Mouse (Mus musculus): ENCODE data around the gene Crebrf. TPM values are rescaled to one million over a fixed set of nuclear protein-coding genes. Genes with fewer than 3 reads are reported as not detected.

Crebrf gene
- polyA plus RNA-seq, 1 experiment from 2014 or later = 5.4 TPM

DNA sequence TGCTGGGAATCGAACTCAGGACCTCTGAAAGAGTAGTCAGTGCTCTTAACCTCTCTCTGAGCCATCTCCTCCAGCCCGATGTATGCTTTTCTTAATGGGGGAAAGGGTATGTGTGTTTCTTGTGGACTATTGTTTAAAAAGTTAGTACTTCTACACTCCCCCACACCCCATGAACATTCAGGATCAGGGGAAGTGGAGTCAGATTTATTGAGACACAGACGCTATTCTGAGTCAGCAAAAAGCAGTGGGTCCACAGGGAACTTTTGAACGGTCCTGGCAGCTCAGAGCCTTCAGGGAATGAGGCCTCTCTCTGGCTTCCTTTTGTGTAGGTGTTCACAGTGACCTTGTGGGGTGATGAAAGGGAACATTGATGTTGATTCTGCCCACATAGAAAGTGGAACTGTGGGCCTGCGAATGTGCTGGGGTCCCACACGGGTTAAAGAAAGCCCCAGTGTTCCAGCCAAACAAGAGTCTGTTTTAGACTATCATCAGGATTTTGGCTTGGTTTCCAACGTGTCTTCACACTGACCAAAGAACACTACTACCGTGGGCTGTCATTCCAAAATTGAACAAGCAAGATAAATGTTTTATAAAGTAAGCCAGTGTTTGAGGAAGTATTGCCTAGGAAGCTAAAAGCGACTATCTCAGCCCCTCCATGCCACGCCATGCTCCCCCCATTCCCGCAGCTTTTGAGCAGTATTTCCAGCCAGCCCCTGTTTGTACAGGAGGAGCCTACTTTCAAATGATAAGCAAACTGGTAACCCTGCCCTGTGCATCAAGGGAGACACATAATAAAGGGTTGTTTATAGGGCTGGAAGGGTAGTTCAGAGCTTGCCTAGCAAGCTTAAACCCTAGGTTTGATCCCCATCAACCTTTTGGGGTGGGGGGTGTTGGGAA, 9.7 kb upstream of the Crebrf start:
- Histone ChIP-seq H3K4me2 (no peak overlapping the region), H3K27me3 (replicated peaks) (no peaks in the 10 kb centered on the region), H3K9ac (no peak overlapping the region), H3K4me3 (no peak overlapping the region), H3K36me3 (peaks cover 7% of the 10 kb centered on the region), H3K9me3 (replicated peaks) (0 out of 2 replicates have a peak, but pooled peaks cover 2% of the 10 kb centered on the region), H3K4me1 (replicated peaks) (peaks cover 67% of the 10 kb centered on the region), H3K27ac (ENCODE audit: poor library complexity, severe bottlenecking) (peak overlapping the region; percentile 31)
- 53% methylated on average over 11 of the region's 11 CpGs for WGBS
- no peak for ATAC-seq (ENCODE audit: insufficient number of reproducible peaks, low FRiP score)

GRCm38 (mm10) chr17:26707066-26707465, 8.4 kb upstream of the Crebrf start:
- ATAC-seq (ENCODE audit: insufficient number of reproducible peaks, low FRiP score) = no peak

DNA sequence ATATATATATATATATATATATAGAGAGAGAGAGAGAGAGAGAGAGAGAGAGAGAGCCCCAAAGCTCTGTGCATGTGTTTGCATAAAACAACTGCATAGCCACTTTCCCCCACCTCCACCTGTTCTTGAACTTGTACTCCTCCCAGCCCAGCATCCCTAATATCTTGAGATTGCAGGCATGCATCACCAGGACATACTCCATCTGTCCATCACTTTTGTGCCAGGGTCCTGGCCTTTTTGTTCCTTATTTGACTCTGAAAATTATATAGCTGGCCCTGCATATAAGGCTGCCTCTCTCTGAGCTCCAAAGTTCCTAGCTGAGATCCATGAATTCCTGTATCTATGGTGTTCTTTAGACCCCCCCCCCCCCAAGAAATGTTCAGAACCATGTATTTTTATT, 7.0 kb upstream of the Crebrf start:
- H3K4me1 ChIP-seq (replicated peaks) = peaks cover 46% of the 10 kb centered on the region
- no peaks in the 10 kb centered on the region for H3K27me3 ChIP-seq (replicated peaks)
- H3K36me3 ChIP-seq = peaks cover 7% of the 10 kb centered on the region
- H3K9ac ChIP-seq = no peak overlapping the region
- no peak overlapping the region for H3K4me3 ChIP-seq
- H3K9me3 ChIP-seq (replicated peaks) = 0 out of 2 replicates have a peak, but pooled peaks cover 2% of the 10 kb centered on the region
- no peak for ATAC-seq (ENCODE audit: insufficient number of reproducible peaks, low FRiP score)
- no peak overlapping the region for H3K27ac ChIP-seq (ENCODE audit: poor library complexity, severe bottlenecking)
- H3K4me2 ChIP-seq = no peak overlapping the region

More at GRCm38 (mm10) chr17:26707066-26707465, 8.4 kb upstream of the Crebrf start:
- H3K27me3 ChIP-seq (replicated peaks) = no peaks in the 10 kb centered on the region
- no peak overlapping the region for H3K9ac ChIP-seq
- no peak overlapping the region for H3K4me3 ChIP-seq
- peaks cover 58% of the 10 kb centered on the region for H3K4me1 ChIP-seq (replicated peaks)
- no peak overlapping the region for H3K4me2 ChIP-seq
- no peak overlapping the region for H3K27ac ChIP-seq (ENCODE audit: poor library complexity, severe bottlenecking)
- 0 out of 2 replicates have a peak, but pooled peaks cover 2% of the 10 kb centered on the region for H3K9me3 ChIP-seq (replicated peaks)
- peaks cover 7% of the 10 kb centered on the region for H3K36me3 ChIP-seq
- 51% methylated on average over 7 of the region's 7 CpGs for WGBS

- Histone ChIP-seq H3K27me3 (replicated peaks) (no peaks in the 10 kb centered on the region), H3K9me3 (replicated peaks) (0 out of 2 replicates have a peak, but pooled peaks cover 2% of the 10 kb centered on the region), H3K4me3 (no peak overlapping the region), H3K36me3 (peaks cover 6% of the 10 kb centered on the region), H3K4me2 (no peak overlapping the region), H3K27ac (ENCODE audit: poor library complexity, severe bottlenecking) (peak overlapping the region; percentile 70; the same call in 1 of the 2 replicates), H3K9ac (no peak overlapping the region; the same call in 1 of the 2 replicates), H3K4me1 (replicated peaks) (peaks cover 46% of the 10 kb centered on the region)
- ATAC-seq (ENCODE audit: insufficient number of reproducible peaks, low FRiP score) = no peak
- 53% methylated on average over 9 of the region's 9 CpGs for WGBS
Measured at GRCm38 (mm10) chr17:26708993-26709590, 6.4 kb upstream of the Crebrf start.

DNA sequence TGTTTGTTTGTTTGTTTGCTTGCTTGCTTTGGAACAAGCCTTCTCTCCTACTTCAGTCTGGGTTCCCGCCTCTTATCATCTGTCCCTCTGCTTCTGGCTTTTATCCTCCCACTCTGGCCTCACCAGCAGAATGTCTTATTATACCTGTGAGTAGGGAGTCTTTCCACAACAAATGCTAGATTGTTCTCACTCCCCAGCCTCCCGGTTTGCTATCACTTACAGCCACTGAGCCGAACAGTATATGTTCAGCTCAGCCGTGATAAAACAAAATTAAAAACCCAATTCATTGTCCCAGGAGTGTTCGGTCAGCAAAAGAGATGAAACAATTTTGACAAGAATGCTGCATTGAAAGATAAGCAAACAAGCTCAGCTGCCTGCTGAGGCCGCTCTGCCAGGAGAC, 5.4 kb upstream of the Crebrf start:
- peak overlapping the region; percentile 65; the same call in 1 of the 2 replicates for H3K27ac ChIP-seq (ENCODE audit: poor library complexity, severe bottlenecking)
- peak overlapping the region; percentile 24; the same call in 1 of the 2 replicates for H3K9ac ChIP-seq
- H3K27me3 ChIP-seq (replicated peaks) = no peaks in the 10 kb centered on the region
- H3K4me3 ChIP-seq = no peak overlapping the region
- peak overlapping the region; percentile 31 for H3K4me2 ChIP-seq
- H3K4me1 ChIP-seq (replicated peaks) = peaks cover 52% of the 10 kb centered on the region
- WGBS = 18% methylated on average over 6 of the region's 6 CpGs
- no peaks in the 10 kb centered on the region for H3K9me3 ChIP-seq (replicated peaks)
- no peak for ATAC-seq (ENCODE audit: insufficient number of reproducible peaks, low FRiP score)
- no peaks in the 10 kb centered on the region for H3K36me3 ChIP-seq

GRCm38 (mm10) chr17:26715916-26716717, 667 bp downstream of the Crebrf start:
- Histone ChIP-seq H3K27me3 (replicated peaks) (no peaks in the 10 kb centered on the region), H3K4me3 (peak overlapping the region; percentile 96), H3K4me2 (peak overlapping the region; percentile 74), H3K9me3 (replicated peaks) (no peaks in the 10 kb centered on the region), H3K9ac (peak overlapping the region; percentile 79), H3K4me1 (replicated peaks) (peaks cover 10% of the 10 kb centered on the region), H3K27ac (ENCODE audit: poor library complexity, severe bottlenecking) (peak overlapping the region; percentile 88), H3K36me3 (no peaks in the 10 kb centered on the region)
- peak; percentile 97 for ATAC-seq (ENCODE audit: insufficient number of reproducible peaks, low FRiP score)
- under 1% methylated on average over 74 of the region's 75 CpGs for WGBS

GRCm38 (mm10) chr17:26717868-26718267, 2.4 kb downstream of the Crebrf start:
- no peak overlapping the region for H3K4me2 ChIP-seq
- H3K9ac ChIP-seq = no peak overlapping the region
- ATAC-seq (ENCODE audit: insufficient number of reproducible peaks, low FRiP score) = no peak
- no peak overlapping the region for H3K4me3 ChIP-seq
- WGBS = 65% methylated on average over 2 of the region's 2 CpGs
- H3K4me1 ChIP-seq (replicated peaks) = peaks cover 9% of the 10 kb centered on the region
- no peaks in the 10 kb centered on the region for H3K9me3 ChIP-seq (replicated peaks)
- H3K27ac ChIP-seq (ENCODE audit: poor library complexity, severe bottlenecking) = no peak overlapping the region
- H3K27me3 ChIP-seq (replicated peaks) = no peaks in the 10 kb centered on the region
- H3K36me3 ChIP-seq = no peaks in the 10 kb centered on the region

GRCm38 (mm10) chr17:26719405-26719804, 4.0 kb downstream of the Crebrf start:
- Histone ChIP-seq H3K4me2 (no peak overlapping the region), H3K9me3 (replicated peaks) (no peaks in the 10 kb centered on the region), H3K36me3 (no peaks in the 10 kb centered on the region), H3K27ac (ENCODE audit: poor library complexity, severe bottlenecking) (no peak overlapping the region), H3K4me3 (no peak overlapping the region), H3K9ac (no peak overlapping the region), H3K4me1 (replicated peaks) (peaks cover 3% of the 10 kb centered on the region), H3K27me3 (replicated peaks) (no peaks in the 10 kb centered on the region)
- ATAC-seq (ENCODE audit: insufficient number of reproducible peaks, low FRiP score) = no peak

GRCm38 (mm10) chr17:26721802-26722201, 6.4 kb downstream of the Crebrf start:
- Histone ChIP-seq H3K4me1 (replicated peaks) (peaks cover 8% of the 10 kb centered on the region), H3K9ac (no peak overlapping the region), H3K4me2 (no peak overlapping the region), H3K27ac (ENCODE audit: poor library complexity, severe bottlenecking) (no peak overlapping the region), H3K27me3 (replicated peaks) (no peaks in the 10 kb centered on the region), H3K9me3 (replicated peaks) (no peaks in the 10 kb centered on the region), H3K36me3 (no peaks in the 10 kb centered on the region), H3K4me3 (no peak overlapping the region)
- ATAC-seq (ENCODE audit: insufficient number of reproducible peaks, low FRiP score) = no peak
- 41% methylated on average over 2 of the region's 2 CpGs for WGBS

DNA sequence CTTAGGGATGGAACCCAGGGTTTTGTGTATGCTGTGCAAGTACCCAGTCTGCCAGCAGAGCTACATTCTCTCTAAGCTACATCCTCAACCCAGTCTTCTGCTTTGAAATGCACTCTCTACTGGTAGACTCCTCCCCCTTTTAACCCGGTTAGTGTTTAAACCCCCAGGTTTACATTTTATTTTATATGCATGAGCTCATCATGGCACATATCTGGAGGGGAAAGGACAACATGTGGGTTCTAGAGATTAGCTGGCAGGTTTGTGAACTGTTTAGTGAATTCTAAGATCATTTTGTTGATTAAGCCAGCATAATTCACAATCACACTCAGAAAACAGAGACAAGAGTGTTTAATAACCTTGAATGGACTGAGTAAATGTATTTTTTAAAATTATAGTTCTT, 9.3 kb downstream of the Crebrf start:
- no peak overlapping the region for H3K4me2 ChIP-seq
- H3K27ac ChIP-seq (ENCODE audit: poor library complexity, severe bottlenecking) = no peak overlapping the region
- no peaks in the 10 kb centered on the region for H3K9me3 ChIP-seq (replicated peaks)
- H3K36me3 ChIP-seq = no peaks in the 10 kb centered on the region
- ATAC-seq (ENCODE audit: insufficient number of reproducible peaks, low FRiP score) = no peak
- H3K4me1 ChIP-seq (replicated peaks) = peaks cover 9% of the 10 kb centered on the region
- H3K9ac ChIP-seq = no peak overlapping the region
- 40% methylated on average over 1 of the region's 1 CpGs for WGBS
- H3K27me3 ChIP-seq (replicated peaks) = no peaks in the 10 kb centered on the region
- no peak overlapping the region for H3K4me3 ChIP-seq

DNA sequence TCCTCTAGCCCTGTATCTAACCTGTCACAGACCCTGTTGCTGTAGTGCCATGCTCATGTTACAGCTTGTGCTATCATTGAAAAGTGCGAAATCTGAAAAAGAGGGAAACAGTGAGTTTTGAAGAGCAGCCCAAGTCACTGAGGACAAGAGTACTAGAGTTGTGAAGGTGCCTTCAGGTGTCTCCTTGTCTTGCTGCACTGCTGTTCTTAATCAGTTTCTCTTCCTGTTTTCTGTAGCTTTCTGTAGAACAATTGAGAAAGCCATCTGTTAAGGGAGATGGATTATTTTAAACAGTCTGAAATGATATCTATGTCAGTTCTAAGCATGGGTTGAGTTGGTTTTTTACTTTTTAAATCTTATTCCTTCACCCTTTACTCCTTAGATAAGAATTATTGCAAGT, 11.2 kb downstream of the Crebrf start:
- H3K27me3 ChIP-seq (replicated peaks) = no peaks in the 10 kb centered on the region
- no peak overlapping the region for H3K9ac ChIP-seq
- no peaks in the 10 kb centered on the region for H3K9me3 ChIP-seq (replicated peaks)
- no peak for ATAC-seq (ENCODE audit: insufficient number of reproducible peaks, low FRiP score)
- peaks cover 9% of the 10 kb centered on the region for H3K4me1 ChIP-seq (replicated peaks)
- H3K4me2 ChIP-seq = no peak overlapping the region
- WGBS = 36% methylated on average over 1 of the region's 1 CpGs
- H3K27ac ChIP-seq (ENCODE audit: poor library complexity, severe bottlenecking) = no peak overlapping the region
- H3K36me3 ChIP-seq = no peaks in the 10 kb centered on the region
- H3K4me3 ChIP-seq = no peak overlapping the region

Data from heart, embryonic 12.5 days (tissue).